Mouse (Mus musculus) right cerebral cortex, postnatal 25 days (tissue): ENCODE measurements around the gene Cd55.
"Not testable (repeated sequence)": the region's sequence is repeated elsewhere in the genome, so short reads cannot be mapped to it uniquely, and the experiment has no call there.

ENCODE experiments used
- DNase-seq: peaks from one replicate; pipeline ENCODE4 v3.0.0; 2022

The Cd55 gene

GRCm38 (mm10) chr1:130462084-130462861 lies at the start of gene Cd55:
Cd55 (minus strand) TSS chr1:130462744.
- DNase-seq, result peak; percentile 89

DNA sequence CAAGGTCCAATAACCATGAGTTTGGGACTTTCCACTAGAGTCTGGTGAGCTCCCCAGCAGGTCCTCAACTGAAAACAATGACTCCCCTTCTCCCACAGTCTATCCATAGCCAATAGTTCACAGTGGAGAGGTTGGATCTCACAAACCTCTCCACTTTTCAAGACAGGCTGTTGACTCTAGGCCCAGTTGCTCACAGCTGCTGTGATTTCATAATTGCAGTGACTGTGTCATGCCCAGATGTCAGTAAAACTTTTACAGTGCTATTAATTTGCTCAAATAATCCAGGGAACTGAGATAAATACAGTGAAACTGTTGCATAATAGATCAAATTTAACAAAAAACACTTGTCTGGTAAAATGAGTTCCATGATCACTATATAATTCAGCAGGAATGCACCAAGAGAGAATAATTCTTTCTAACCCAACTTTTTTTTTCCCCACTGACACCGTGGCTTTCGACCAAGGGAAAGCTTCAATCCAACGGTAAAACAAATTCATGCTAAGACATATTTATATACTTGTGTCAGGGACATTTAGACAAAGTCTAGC lies 49.4 kb upstream of the Cd55 start:
- DNase-seq, result no peak

- no peak for DNase-seq
Measured at GRCm38 (mm10) chr1:130508957-130509350, 46.4 kb upstream of the Cd55 start.

- no peak for DNase-seq
Measured at GRCm38 (mm10) chr1:130508030-130508956, 45.7 kb upstream of the Cd55 start.

GRCm38 (mm10) chr1:130507408-130507807 lies 44.9 kb upstream of the Cd55 start:
- no peak for DNase-seq

GRCm38 (mm10) chr1:130499962-130500361 lies 37.4 kb upstream of the Cd55 start:
- no peak for DNase-seq

GRCm38 (mm10) chr1:130498331-130498730 lies 35.8 kb upstream of the Cd55 start:
- DNase-seq, result no peak

DNA sequence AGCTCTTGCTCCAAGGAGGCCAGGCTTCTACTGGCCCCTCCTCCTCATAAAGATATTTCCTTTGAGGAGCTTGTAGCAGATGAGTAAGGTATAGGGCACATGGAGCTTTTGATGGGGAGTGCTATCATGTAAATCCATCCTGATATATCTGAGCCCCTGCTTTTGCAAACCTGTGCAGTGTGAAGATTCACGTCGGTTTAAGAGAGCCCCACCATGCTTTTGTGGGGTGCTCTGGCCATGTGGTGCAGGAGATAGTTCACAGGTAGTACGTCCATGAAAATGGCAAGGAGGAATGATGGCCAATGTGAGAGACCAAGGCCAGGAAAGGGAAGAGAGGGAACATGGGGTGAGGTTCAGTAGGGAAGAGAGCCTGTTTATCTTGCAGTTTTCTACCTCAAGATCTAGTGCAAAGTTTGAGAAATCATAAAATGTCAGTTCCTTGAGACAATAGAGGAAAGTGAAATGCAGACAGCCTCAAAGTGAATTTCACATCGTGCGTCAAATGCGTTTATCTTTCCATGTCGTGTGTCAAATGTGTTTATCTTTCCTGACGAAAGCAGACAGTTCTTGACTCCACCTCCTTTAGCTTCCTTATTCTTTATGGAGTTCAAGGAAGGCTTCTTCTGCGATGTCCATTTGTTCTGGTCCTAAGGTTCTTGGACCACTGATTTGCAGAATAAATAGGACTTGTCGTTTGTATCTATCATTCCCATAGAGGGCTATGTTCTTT lies 24.4 kb upstream of the Cd55 start:
- no peak for DNase-seq

- DNase-seq, result no peak
Measured at GRCm38 (mm10) chr1:130485828-130486620, 23.5 kb upstream of the Cd55 start.

DNA sequence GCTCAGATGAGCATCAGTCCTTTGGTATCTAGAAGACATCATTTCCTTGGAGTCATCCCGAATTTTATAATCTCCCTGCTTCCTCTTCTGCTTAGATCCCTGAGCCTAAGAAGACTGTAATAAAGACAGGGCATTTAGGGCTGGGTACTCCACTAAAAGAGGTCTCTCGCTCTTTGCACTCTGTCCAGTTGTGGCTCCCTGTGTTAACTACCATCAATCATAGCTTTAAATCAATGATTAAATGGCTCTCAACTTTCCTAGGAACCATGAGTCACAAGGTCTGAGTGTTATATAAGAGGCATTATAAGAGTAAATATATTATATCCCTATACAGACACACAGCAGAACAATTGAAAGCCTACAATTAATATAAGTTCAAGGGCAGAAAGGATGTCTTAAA lies 22.8 kb upstream of the Cd55 start:
- no peak for DNase-seq

- DNase-seq, result no peak
Measured at GRCm38 (mm10) chr1:130474936-130475335, 12.4 kb upstream of the Cd55 start.

DNA sequence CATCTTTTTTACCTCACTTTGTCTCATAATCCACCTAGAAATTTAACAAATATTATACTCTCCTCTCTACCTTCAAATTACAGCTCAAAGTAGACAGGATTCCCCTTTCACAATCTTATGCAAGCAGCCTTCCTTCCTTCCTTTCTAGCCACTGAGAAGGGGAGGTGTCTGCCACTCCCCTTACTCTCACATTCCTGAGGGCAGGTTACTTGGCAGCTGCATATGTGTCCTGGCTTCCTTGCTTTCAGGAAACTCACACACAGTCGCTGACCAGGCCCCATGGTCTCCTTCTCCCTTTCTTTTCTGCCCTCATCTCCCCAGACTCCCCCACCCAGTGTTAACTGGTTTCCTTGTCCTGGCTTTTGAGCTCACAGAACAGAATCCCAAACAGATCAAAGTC lies 11.7 kb upstream of the Cd55 start:
- no peak for DNase-seq

GRCm38 (mm10) chr1:130470074-130470473 lies 7.5 kb upstream of the Cd55 start:
- DNase-seq, result no peak

DNA sequence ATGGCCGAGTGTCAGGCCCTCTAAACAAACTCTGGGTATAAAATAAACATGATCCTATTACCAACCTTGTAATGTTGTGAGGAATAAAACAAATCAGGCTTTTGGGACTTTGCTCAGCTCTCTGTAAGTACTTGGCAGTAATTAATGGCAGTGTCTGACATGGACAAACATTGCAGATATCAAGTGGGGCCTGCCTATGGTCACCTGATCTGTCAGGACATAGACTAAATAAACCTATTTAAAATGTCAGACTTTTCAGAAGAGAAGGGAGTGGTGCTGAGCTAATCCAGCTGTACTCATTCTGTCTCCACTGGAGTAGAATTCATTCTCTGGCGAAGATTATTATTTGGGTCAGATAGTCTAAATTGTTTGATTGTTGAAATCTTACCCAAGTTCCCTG lies 4.9 kb upstream of the Cd55 start:
- no peak for DNase-seq

DNA sequence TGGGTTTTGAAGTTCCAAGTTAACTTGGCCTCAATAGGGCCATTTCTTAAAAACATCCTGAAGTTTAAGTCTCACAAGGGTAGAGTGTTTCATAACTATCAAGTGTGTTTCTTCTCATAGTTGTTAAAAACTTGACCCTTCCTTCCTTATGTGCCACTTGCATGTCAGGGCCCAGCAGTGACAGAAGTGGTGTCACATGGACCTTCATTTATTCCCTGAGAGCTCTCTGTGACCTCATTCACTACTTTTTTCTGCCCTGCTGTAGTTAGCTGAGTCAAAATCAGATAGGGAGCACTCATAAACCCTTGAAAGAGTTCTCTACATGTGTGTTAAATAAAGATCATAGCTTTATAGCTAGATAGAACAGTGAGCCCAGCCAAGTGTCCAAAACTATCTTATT lies 1.6 kb upstream of the Cd55 start:
- no peak for DNase-seq

GRCm38 (mm10) chr1:130462867-130463266 lies 323 bp upstream of the Cd55 start:
- DNase-seq, result no peak

GRCm38 (mm10) chr1:130455111-130455510 lies 7.4 kb downstream of the Cd55 start:
- no peak for DNase-seq

DNA sequence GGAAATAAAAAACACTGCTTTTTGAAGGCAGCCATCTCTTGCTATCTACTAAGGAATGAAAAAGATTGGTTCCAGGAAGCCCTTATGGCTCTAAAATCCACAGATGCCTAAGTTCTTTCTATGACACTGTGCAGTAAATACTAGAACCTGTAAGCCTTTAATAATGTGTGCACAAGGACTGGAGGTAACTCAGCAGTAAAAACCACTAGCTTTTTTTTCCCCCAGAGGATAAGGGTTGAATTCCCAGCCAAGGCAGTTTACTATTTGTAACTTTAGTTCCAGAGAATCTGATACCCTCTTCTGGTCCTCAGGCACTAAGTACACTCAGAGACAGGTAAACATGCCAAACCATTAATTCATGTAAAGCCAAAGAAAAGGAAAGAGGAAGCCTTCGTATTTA lies 19.6 kb downstream of the Cd55 start:
- not testable (repeated sequence) for DNase-seq

DNA sequence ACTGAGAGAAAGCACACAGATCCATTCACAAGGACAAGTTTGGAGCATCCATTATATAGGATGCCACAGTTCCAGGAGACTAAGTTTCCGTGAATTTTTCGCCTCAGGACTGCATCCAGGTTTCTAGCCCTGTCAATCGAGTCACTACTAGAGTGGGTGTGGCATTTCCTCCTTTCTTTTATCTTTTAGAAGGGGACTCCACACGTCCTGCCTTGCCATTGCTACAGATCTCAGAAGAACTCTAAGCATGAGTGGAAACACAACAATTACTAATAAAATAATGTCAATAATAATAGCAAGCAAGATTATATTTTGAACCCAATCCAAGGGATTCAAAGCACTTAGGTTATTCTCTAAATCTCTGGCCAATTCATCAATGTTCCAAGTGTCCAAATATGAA lies 31.6 kb downstream of the Cd55 start:
- no peak for DNase-seq

DNA sequence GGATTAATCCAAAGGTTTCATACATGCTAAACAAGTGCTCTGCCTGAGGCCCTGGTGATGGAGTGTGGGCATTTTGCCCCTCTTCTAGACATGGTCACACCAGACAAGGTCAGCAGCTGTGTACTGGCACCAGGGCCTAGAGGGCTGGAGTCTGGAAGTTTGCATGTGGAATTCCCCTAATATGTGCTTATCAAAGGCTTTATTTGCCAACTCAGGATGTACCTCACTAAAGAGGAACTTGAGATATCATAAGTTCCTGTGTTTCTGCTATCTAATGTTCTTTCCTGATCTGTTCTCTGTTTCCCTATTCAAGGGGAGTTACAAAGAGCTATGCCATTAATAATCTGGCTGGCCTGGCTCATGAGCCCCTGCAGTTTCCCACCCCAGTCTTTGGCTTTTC lies 33.9 kb downstream of the Cd55 start:
- DNase-seq, result not testable (repeated sequence)

DNA sequence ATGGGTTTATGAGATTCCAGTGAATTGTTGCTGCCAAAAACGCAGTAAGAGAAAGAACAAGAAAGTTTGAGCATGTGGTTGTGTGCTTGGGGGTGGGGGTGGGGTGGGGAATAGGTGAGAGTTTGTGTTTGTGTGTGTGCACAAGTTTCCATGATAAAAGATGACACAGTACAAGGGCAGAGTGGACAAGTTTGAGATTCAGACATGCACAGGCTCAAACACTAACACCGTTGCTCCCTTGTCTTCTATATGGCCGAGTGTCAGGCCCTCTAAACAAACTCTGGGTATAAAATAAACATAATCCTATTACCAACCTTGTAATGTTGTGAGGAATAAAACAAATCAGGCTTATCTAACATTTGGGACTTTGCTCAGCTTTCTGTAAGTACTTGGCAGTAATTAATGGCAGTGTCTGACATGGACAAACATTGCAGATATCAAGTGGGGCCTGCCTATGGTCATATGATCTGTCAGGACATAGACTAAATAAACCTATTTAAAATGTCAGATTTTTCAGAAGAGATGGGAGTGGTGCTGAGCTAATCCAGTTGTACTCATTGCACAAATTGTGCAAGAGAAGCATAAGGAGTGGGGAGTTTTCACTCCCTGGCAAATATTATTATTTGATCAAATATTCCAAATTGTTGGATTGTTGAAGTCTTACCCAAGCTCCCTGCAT lies 35.2 kb downstream of the Cd55 start:
- not testable (repeated sequence) for DNase-seq
